Mouse (Mus musculus): ENCODE data around the gene Mapk8ip3.

Gene Mapk8ip3

GRCm38 (mm10) chr17:24886134-24886931 is 50.4 kb downstream of the Mapk8ip3 start, which contains the start of the genes Nubp2 and Spsb3:
Nubp2 (minus strand) TSS chr17:24886349.
Spsb3 (plus strand) TSS chr17:24886643.
- peak; percentile 95 to 96 for DNase-seq (ENCODE audit: low read depth in 2 of 2, low spot score in 2 of 2)

- no peak for DNase-seq (ENCODE audit: low read depth in 2 of 2, low spot score in 2 of 2)
These were observed 51.2 kb downstream of the Mapk8ip3 start for GRCm38 (mm10) chr17:24885356-24886133.

GRCm38 (mm10) chr17:24884391-24884790 is 52.4 kb downstream of the Mapk8ip3 start:
- DNase-seq (ENCODE audit: low read depth in 2 of 2, low spot score in 2 of 2): no peak

GRCm38 (mm10) chr17:24881738-24882440 is 54.9 kb downstream of the Mapk8ip3 start:
- no peak for DNase-seq (ENCODE audit: low read depth in 2 of 2, low spot score in 2 of 2)

GRCm38 (mm10) chr17:24878531-24878930 is 58.2 kb downstream of the Mapk8ip3 start:
- no peak for DNase-seq (ENCODE audit: low read depth in 2 of 2, low spot score in 2 of 2)

GRCm38 (mm10) chr17:24878117-24878397 is 58.7 kb downstream of the Mapk8ip3 start:
- DNase-seq (ENCODE audit: low read depth in 2 of 2, low spot score in 2 of 2): no peak

GRCm38 (mm10) chr17:24877336-24878116 is 59.3 kb downstream of the Mapk8ip3 start:
- DNase-seq (ENCODE audit: low read depth in 2 of 2, low spot score in 2 of 2): no peak

GRCm38 (mm10) chr17:24874989-24875388 is 61.8 kb downstream of the Mapk8ip3 start:
- no peak for DNase-seq (ENCODE audit: low read depth in 2 of 2, low spot score in 2 of 2)

GRCm38 (mm10) chr17:24874405-24874745 is 62.4 kb downstream of the Mapk8ip3 start:
- DNase-seq (ENCODE audit: low read depth in 2 of 2, low spot score in 2 of 2): no peak

- DNase-seq (ENCODE audit: low read depth in 2 of 2, low spot score in 2 of 2): no peak
These were observed 62.9 kb downstream of the Mapk8ip3 start for GRCm38 (mm10) chr17:24873695-24874404.

- DNase-seq (ENCODE audit: low read depth in 2 of 2, low spot score in 2 of 2): no peak
These were observed 68.9 kb downstream of the Mapk8ip3 start for GRCm38 (mm10) chr17:24867914-24868313.

GRCm38 (mm10) chr17:24865776-24866175 is 71.0 kb downstream of the Mapk8ip3 start, which contains the start of gene Igfals:
Igfals (plus strand) TSS chr17:24865997.
- DNase-seq (ENCODE audit: low read depth in 2 of 2, low spot score in 2 of 2): no peak

GRCm38 (mm10) chr17:24861785-24862184 is 75.0 kb downstream of the Mapk8ip3 start:
- no peak for DNase-seq (ENCODE audit: low read depth in 2 of 2, low spot score in 2 of 2)

GRCm38 (mm10) chr17:24860076-24860475 is 76.7 kb downstream of the Mapk8ip3 start:
- no peak for DNase-seq (ENCODE audit: low read depth in 2 of 2, low spot score in 2 of 2)

GRCm38 (mm10) chr17:24858967-24859366 is 77.8 kb downstream of the Mapk8ip3 start:
- DNase-seq (ENCODE audit: low read depth in 2 of 2, low spot score in 2 of 2): no peak

GRCm38 (mm10) chr17:24857831-24858470 is 78.8 kb downstream of the Mapk8ip3 start:
- DNase-seq (ENCODE audit: low read depth in 2 of 2, low spot score in 2 of 2): no peak

- no peak for DNase-seq (ENCODE audit: low read depth in 2 of 2, low spot score in 2 of 2)
These were observed 80.2 kb downstream of the Mapk8ip3 start for GRCm38 (mm10) chr17:24856589-24856988.

GRCm38 (mm10) chr17:24855838-24856464 is 80.8 kb downstream of the Mapk8ip3 start:
- no peak for DNase-seq (ENCODE audit: low read depth in 2 of 2, low spot score in 2 of 2)

- no peak for DNase-seq (ENCODE audit: low read depth in 2 of 2, low spot score in 2 of 2)
These were observed 85.2 kb downstream of the Mapk8ip3 start for GRCm38 (mm10) chr17:24851381-24852125.

Data from CD8-positive naive resting alpha-beta T cell, adult 2 months (primary cell).